Mouse (Mus musculus): ENCODE results near the gene Col3a1. TPM values are rescaled to one million over a fixed set of nuclear protein-coding genes. Genes with fewer than 3 reads are reported as not detected.

Col3a1 gene
- polyA plus RNA-seq, 1 experiment: 20.4 TPM

- Histone ChIP-seq H3K4me1 (ENCODE audit: control insufficient read depth, insufficient read depth, low read length) (no peaks in the 10 kb centered on the region), H3K27ac (ENCODE audit: control insufficient read depth, insufficient read depth, low read depth, low read length, poor library complexity) (no peak overlapping the region), H3K4me3 (replicated peaks; ENCODE audit: control insufficient read depth, low read depth, low read length) (no peak overlapping the region)
- TF ChIP-seq POLR2A (IDR thresholded peaks at IDR 0.05; ENCODE audit: borderline replicate concordance, control insufficient read depth, low read depth, low read length): no peak
- TF ChIP-seq CTCF (IDR thresholded peaks at IDR 0.05; ENCODE audit: control insufficient read depth, insufficient read depth, low read length): no peak
- 79% methylated on average over 1 of the region's 1 CpGs for WGBS
Measured at GRCm38 (mm10) chr1:45358020-45358419, 46.7 kb downstream of the Col3a1 start.

- TF ChIP-seq POLR2A (IDR thresholded peaks at IDR 0.05; ENCODE audit: borderline replicate concordance, control insufficient read depth, low read depth, low read length): no peak
- TF ChIP-seq CTCF (IDR thresholded peaks at IDR 0.05; ENCODE audit: control insufficient read depth, insufficient read depth, low read length): no peak
- WGBS: 54% methylated on average over 2 of the region's 2 CpGs
Measured at GRCm38 (mm10) chr1:45359147-45359546, 47.8 kb downstream of the Col3a1 start.

GRCm38 (mm10) chr1:45359673-45360072 lies 48.3 kb downstream of the Col3a1 start:
- H3K4me3 ChIP-seq (replicated peaks; ENCODE audit: control insufficient read depth, low read depth, low read length): no peak overlapping the region
- 91% methylated on average over 2 of the region's 2 CpGs for WGBS
- TF ChIP-seq CTCF (IDR thresholded peaks at IDR 0.05; ENCODE audit: control insufficient read depth, insufficient read depth, low read length): no peak
- no peak for TF ChIP-seq POLR2A (IDR thresholded peaks at IDR 0.05; ENCODE audit: borderline replicate concordance, control insufficient read depth, low read depth, low read length)

More at GRCm38 (mm10) chr1:45359147-45359546, 47.8 kb downstream of the Col3a1 start:
- Histone ChIP-seq H3K4me1 (ENCODE audit: control insufficient read depth, insufficient read depth, low read length) (no peaks in the 10 kb centered on the region), H3K27ac (ENCODE audit: control insufficient read depth, insufficient read depth, low read depth, low read length, poor library complexity) (no peak overlapping the region), H3K4me3 (replicated peaks; ENCODE audit: control insufficient read depth, low read depth, low read length) (no peak overlapping the region)

DNA sequence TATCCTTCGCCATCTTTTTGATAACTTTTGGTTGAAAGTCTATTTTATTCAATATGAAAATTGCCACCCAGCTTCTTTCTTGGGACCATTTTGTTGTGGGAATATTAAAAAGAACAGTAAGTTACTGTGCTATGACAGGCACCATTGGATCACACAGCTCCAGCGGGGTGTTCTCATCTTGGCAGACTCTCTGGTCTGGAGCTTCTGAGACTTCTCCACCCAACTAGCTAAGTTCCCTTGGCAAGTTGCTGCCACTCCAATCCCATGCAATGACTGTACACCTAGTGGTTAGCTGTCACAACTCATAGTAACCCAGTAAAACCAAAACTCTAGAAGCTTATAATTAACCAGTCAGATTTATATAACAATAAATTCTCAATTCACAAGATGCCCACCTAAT lies 51.9 kb downstream of the Col3a1 start:
- H3K4me3 ChIP-seq (replicated peaks; ENCODE audit: control insufficient read depth, low read depth, low read length): no peak overlapping the region
- no peak overlapping the region for H3K27ac ChIP-seq (ENCODE audit: control insufficient read depth, insufficient read depth, low read depth, low read length, poor library complexity)
- H3K4me1 ChIP-seq (ENCODE audit: control insufficient read depth, insufficient read depth, low read length): no peaks in the 10 kb centered on the region
- 84% methylated on average over 2 of the region's 2 CpGs for WGBS
- TF ChIP-seq CTCF (IDR thresholded peaks at IDR 0.05; ENCODE audit: control insufficient read depth, insufficient read depth, low read length) (no peak), POLR2A (IDR thresholded peaks at IDR 0.05; ENCODE audit: borderline replicate concordance, control insufficient read depth, low read depth, low read length) (no peak)

More at GRCm38 (mm10) chr1:45359673-45360072, 48.3 kb downstream of the Col3a1 start:
- Histone ChIP-seq H3K4me1 (ENCODE audit: control insufficient read depth, insufficient read depth, low read length) (no peaks in the 10 kb centered on the region), H3K27ac (ENCODE audit: control insufficient read depth, insufficient read depth, low read depth, low read length, poor library complexity) (no peak overlapping the region)

- no peak for TF ChIP-seq POLR2A (IDR thresholded peaks at IDR 0.05; ENCODE audit: borderline replicate concordance, control insufficient read depth, low read depth, low read length)
- 48% methylated on average over 1 of the region's 1 CpGs for WGBS
Measured at GRCm38 (mm10) chr1:45365427-45365826, 54.1 kb downstream of the Col3a1 start.

GRCm38 (mm10) chr1:45379992-45380690 lies 68.8 kb downstream of the Col3a1 start:
- H3K27ac ChIP-seq (ENCODE audit: control insufficient read depth, insufficient read depth, low read depth, low read length, poor library complexity): no peak overlapping the region
- TF ChIP-seq POLR2A (IDR thresholded peaks at IDR 0.05; ENCODE audit: borderline replicate concordance, control insufficient read depth, low read depth, low read length) (no peak), CTCF (IDR thresholded peaks at IDR 0.05; ENCODE audit: control insufficient read depth, insufficient read depth, low read length) (no peak)
- WGBS: 76% methylated on average over 7 of the region's 7 CpGs
- no peak overlapping the region for H3K4me3 ChIP-seq (replicated peaks; ENCODE audit: control insufficient read depth, low read depth, low read length)
- H3K4me1 ChIP-seq (ENCODE audit: control insufficient read depth, insufficient read depth, low read length): no peaks in the 10 kb centered on the region

More at GRCm38 (mm10) chr1:45365427-45365826, 54.1 kb downstream of the Col3a1 start:
- no peaks in the 10 kb centered on the region for H3K4me1 ChIP-seq (ENCODE audit: control insufficient read depth, insufficient read depth, low read length)
- H3K4me3 ChIP-seq (replicated peaks; ENCODE audit: control insufficient read depth, low read depth, low read length): no peak overlapping the region
- no peak overlapping the region for H3K27ac ChIP-seq (ENCODE audit: control insufficient read depth, insufficient read depth, low read depth, low read length, poor library complexity)

GRCm38 (mm10) chr1:45381866-45382265 lies 70.5 kb downstream of the Col3a1 start:
- TF ChIP-seq CTCF (IDR thresholded peaks at IDR 0.05; ENCODE audit: control insufficient read depth, insufficient read depth, low read length) (no peak), POLR2A (IDR thresholded peaks at IDR 0.05; ENCODE audit: borderline replicate concordance, control insufficient read depth, low read depth, low read length) (no peak)
- Histone ChIP-seq H3K4me1 (ENCODE audit: control insufficient read depth, insufficient read depth, low read length) (no peaks in the 10 kb centered on the region), H3K27ac (ENCODE audit: control insufficient read depth, insufficient read depth, low read depth, low read length, poor library complexity) (no peak overlapping the region), H3K4me3 (replicated peaks; ENCODE audit: control insufficient read depth, low read depth, low read length) (no peak overlapping the region)
- WGBS: 77% methylated on average over 2 of the region's 2 CpGs

Other genes with a start within 250 kb of the Col3a1 start
- gene Col5a2, start 191.7 kb downstream of the Col3a1 start, polyA plus RNA-seq (2011; ENCODE audit: insufficient read depth, insufficient read length, low replicate concordance, missing spikeins): 4.2 and 10.7 TPM in 2 replicates

Data from bone marrow, adult 2 months (tissue).